Mouse (Mus musculus): ENCODE results near the gene Nanog. TPM values are rescaled to one million over a fixed set of nuclear protein-coding genes. Genes with fewer than 3 reads are reported as not detected.
A peak's percentile ranks its signal among the peaks of the same experiment; 100 is the strongest.

Gene Nanog
- 0.08 and 0.46 TPM in 2 replicates for polyA plus RNA-seq (2015; fragmentation: Nextera tagmentation; extraction: Ambion mirVana)

- 20% methylated on average over 12 of the region's 12 CpGs for WGBS
- no peaks in the 10 kb centered on the region for H3K9me3 ChIP-seq
- no peaks in the 10 kb centered on the region for H3K36me3 ChIP-seq
- H3K9ac ChIP-seq: no peak within 1 kb of the TSS
- no peak within 1 kb of the TSS for H3K4me3 ChIP-seq (replicated peaks)
- no peak within 1 kb of the TSS for H3K4me2 ChIP-seq
- H3K27ac ChIP-seq: no peak within 1 kb of the TSS
- H3K4me1 ChIP-seq: 0 out of 2 replicates have a peak, but pooled peaks cover 3% of the 10 kb centered on the region
- ATAC-seq (ENCODE audit: insufficient read depth, low FRiP score, low read depth): no peak
- H3K27me3 ChIP-seq (replicated peaks): no peaks in the 10 kb centered on the region
Measured at GRCm38 (mm10) chr6:122707036-122707800, at the start of gene Nanog. Gene Nanog, plus strand, starts transcription at chr6:122707489.

GRCm38 (mm10) chr6:122657630-122658029 lies 49.7 kb upstream of the Nanog start:
- no peak for ATAC-seq (ENCODE audit: insufficient read depth, low FRiP score, low read depth)
- Histone ChIP-seq H3K9me3 (no peaks in the 10 kb centered on the region), H3K9ac (no peak overlapping the region), H3K36me3 (no peaks in the 10 kb centered on the region), H3K4me1 (no peaks in the 10 kb centered on the region), H3K4me2 (no peak overlapping the region), H3K27me3 (replicated peaks) (no peaks in the 10 kb centered on the region), H3K4me3 (replicated peaks) (no peak overlapping the region), H3K27ac (no peak overlapping the region)
- whole genome bisulfite sequencing: 77% methylated on average over 5 of the region's 5 CpGs

- Histone ChIP-seq H3K9me3 (no peaks in the 10 kb centered on the region), H3K27ac (no peak overlapping the region), H3K9ac (no peak overlapping the region), H3K4me3 (replicated peaks) (no peak overlapping the region), H3K27me3 (replicated peaks) (no peaks in the 10 kb centered on the region), H3K36me3 (no peaks in the 10 kb centered on the region), H3K4me2 (no peak overlapping the region), H3K4me1 (peaks cover 7% of the 10 kb centered on the region; the same call in 1 of the 2 replicates)
- ATAC-seq (ENCODE audit: insufficient read depth, low FRiP score, low read depth): no peak
- WGBS: 13% methylated on average over 7 of the region's 7 CpGs
Measured at GRCm38 (mm10) chr6:122659567-122659966, 47.7 kb upstream of the Nanog start.

- Histone ChIP-seq H3K4me1 (peaks cover 7% of the 10 kb centered on the region; the same call in 1 of the 2 replicates), H3K36me3 (no peaks in the 10 kb centered on the region), H3K4me2 (no peak overlapping the region), H3K4me3 (replicated peaks) (no peak overlapping the region), H3K27me3 (replicated peaks) (no peaks in the 10 kb centered on the region), H3K9me3 (no peaks in the 10 kb centered on the region), H3K27ac (no peak overlapping the region), H3K9ac (no peak overlapping the region)
- WGBS: 33% methylated on average over 8 of the region's 8 CpGs
- ATAC-seq (ENCODE audit: insufficient read depth, low FRiP score, low read depth): no peak
Measured at GRCm38 (mm10) chr6:122660601-122661379, 46.5 kb upstream of the Nanog start.

- peak; percentile 45; the same call in 1 of the 2 replicates for ATAC-seq (ENCODE audit: insufficient read depth, low FRiP score, low read depth)
- no peak overlapping the region for H3K4me3 ChIP-seq (replicated peaks)
- no peak overlapping the region for H3K27ac ChIP-seq
- no peaks in the 10 kb centered on the region for H3K9me3 ChIP-seq
- 30% methylated on average over 22 of the region's 22 CpGs for WGBS
- H3K27me3 ChIP-seq (replicated peaks): no peaks in the 10 kb centered on the region
- H3K9ac ChIP-seq: no peak overlapping the region
- peak overlapping the region; percentile 4; the same call in 1 of the 2 replicates for H3K4me2 ChIP-seq
- peaks cover 7% of the 10 kb centered on the region; the same call in 1 of the 2 replicates for H3K4me1 ChIP-seq
- H3K36me3 ChIP-seq: no peaks in the 10 kb centered on the region
Measured at GRCm38 (mm10) chr6:122662551-122663264, 44.6 kb upstream of the Nanog start.

GRCm38 (mm10) chr6:122663596-122664206 lies 43.6 kb upstream of the Nanog start:
- WGBS: 34% methylated on average over 14 of the region's 14 CpGs
- Histone ChIP-seq H3K9me3 (no peaks in the 10 kb centered on the region), H3K9ac (no peak overlapping the region), H3K4me3 (replicated peaks) (no peak overlapping the region), H3K27ac (no peak overlapping the region), H3K4me2 (0 out of 2 replicates have a peak overlapping the region, but pooled peaks have one; percentile 4), H3K36me3 (no peaks in the 10 kb centered on the region), H3K4me1 (peaks cover 7% of the 10 kb centered on the region; the same call in 1 of the 2 replicates), H3K27me3 (replicated peaks) (no peaks in the 10 kb centered on the region)
- ATAC-seq (ENCODE audit: insufficient read depth, low FRiP score, low read depth): no peak

- H3K27ac ChIP-seq: no peak overlapping the region
- H3K27me3 ChIP-seq (replicated peaks): no peaks in the 10 kb centered on the region
- H3K4me3 ChIP-seq (replicated peaks): no peak overlapping the region
- H3K4me2 ChIP-seq: no peak overlapping the region
- H3K9ac ChIP-seq: no peak overlapping the region
- 39% methylated on average over 7 of the region's 7 CpGs for WGBS
- H3K4me1 ChIP-seq: peaks cover 10% of the 10 kb centered on the region; the same call in 1 of the 2 replicates
- H3K36me3 ChIP-seq: no peaks in the 10 kb centered on the region
- no peaks in the 10 kb centered on the region for H3K9me3 ChIP-seq
- no peak for ATAC-seq (ENCODE audit: insufficient read depth, low FRiP score, low read depth)
Measured at GRCm38 (mm10) chr6:122665866-122666265, 41.4 kb upstream of the Nanog start.

GRCm38 (mm10) chr6:122667715-122668114 lies 39.6 kb upstream of the Nanog start:
- H3K36me3 ChIP-seq: no peaks in the 10 kb centered on the region
- WGBS: 67% methylated on average over 5 of the region's 5 CpGs
- no peak overlapping the region for H3K9ac ChIP-seq
- no peak for ATAC-seq (ENCODE audit: insufficient read depth, low FRiP score, low read depth)
- no peaks in the 10 kb centered on the region for H3K9me3 ChIP-seq
- H3K27me3 ChIP-seq (replicated peaks): no peaks in the 10 kb centered on the region
- H3K4me3 ChIP-seq (replicated peaks): no peak overlapping the region
- H3K27ac ChIP-seq: no peak overlapping the region
- H3K4me1 ChIP-seq: peaks cover 10% of the 10 kb centered on the region; the same call in 1 of the 2 replicates
- H3K4me2 ChIP-seq: no peak overlapping the region

GRCm38 (mm10) chr6:122668823-122669222 lies 38.5 kb upstream of the Nanog start:
- H3K27ac ChIP-seq: no peak overlapping the region
- H3K4me2 ChIP-seq: no peak overlapping the region
- H3K27me3 ChIP-seq (replicated peaks): no peaks in the 10 kb centered on the region
- H3K36me3 ChIP-seq: no peaks in the 10 kb centered on the region
- H3K9ac ChIP-seq: no peak overlapping the region
- no peak for ATAC-seq (ENCODE audit: insufficient read depth, low FRiP score, low read depth)
- H3K4me1 ChIP-seq: 0 out of 2 replicates have a peak, but pooled peaks cover 3% of the 10 kb centered on the region
- H3K4me3 ChIP-seq (replicated peaks): no peak overlapping the region
- no peaks in the 10 kb centered on the region for H3K9me3 ChIP-seq
- 71% methylated on average over 5 of the region's 5 CpGs for WGBS

- H3K36me3 ChIP-seq: no peaks in the 10 kb centered on the region
- H3K27ac ChIP-seq: no peak overlapping the region
- no peak overlapping the region for H3K9ac ChIP-seq
- H3K27me3 ChIP-seq (replicated peaks): no peaks in the 10 kb centered on the region
- peak overlapping the region; percentile 40 for H3K4me3 ChIP-seq (replicated peaks)
- peak; percentile 82 for ATAC-seq (ENCODE audit: insufficient read depth, low FRiP score, low read depth)
- 8% methylated on average over 19 of the region's 19 CpGs for WGBS
- 0 out of 2 replicates have a peak, but pooled peaks cover 3% of the 10 kb centered on the region for H3K4me1 ChIP-seq
- peak overlapping the region; percentile 53 for H3K4me2 ChIP-seq
- H3K9me3 ChIP-seq: no peaks in the 10 kb centered on the region
Measured at GRCm38 (mm10) chr6:122669406-122670200, 37.7 kb upstream of the Nanog start.
